Comparison of ENCODE assay signal across 15 mouse cellular contexts in genomic region chr11:106872650-106873049, GRCm38 (mm10).
"Had no signal": no experiment of that assay in that cellular context is flagged by ENCODE, and none has a peak within 500 bp of the region (broad histone marks: within the 10 kb centered on the region; RNA-seq: fewer than 3 reads in every experiment).

No protein-coding gene starts in this region.

- H3K4me3 ChIP-seq: kidney, embryonic 15.5 days; limb, embryonic 13.5 days; lung, embryonic 15.5 days; neural tube, embryonic 13.5 days had no signal

- H3K27me3 ChIP-seq: kidney, embryonic 15.5 days; limb, embryonic 13.5 days; lung, embryonic 15.5 days; neural tube, embryonic 13.5 days had no signal

- H3K27ac ChIP-seq: kidney, embryonic 15.5 days; limb, embryonic 13.5 days; liver, embryonic 14.5 days; lung, embryonic 15.5 days; macrophage; neural tube, embryonic 13.5 days had no signal

- DNase-seq: kidney, adult 2 months; kidney, postnatal 14 days; left cerebral cortex, postnatal 4 days; lung, postnatal 14 days; right cerebral cortex, postnatal 14 days; thymus, postnatal 36 days had no signal

- ATAC-seq: intestine, embryonic 16.5 days; midbrain, embryonic 16.5 days had no signal

- H3K4me2 ChIP-seq: kidney, embryonic 15.5 days; limb, embryonic 13.5 days; lung, embryonic 15.5 days; midbrain, embryonic 11.5 days; neural tube, embryonic 13.5 days had no signal

- H3K9me3 ChIP-seq: kidney, embryonic 15.5 days; limb, embryonic 13.5 days; lung, embryonic 15.5 days; neural tube, embryonic 13.5 days had no signal

- H3K4me1 ChIP-seq: limb, embryonic 13.5 days; lung, embryonic 15.5 days had no signal

- H3K9ac ChIP-seq: kidney, embryonic 15.5 days; limb, embryonic 13.5 days; liver, embryonic 14.5 days; lung, embryonic 15.5 days; neural tube, embryonic 13.5 days had no signal
